Mouse (Mus musculus): ENCODE measurements around the gene Tmem175. TPM values are rescaled to one million over a fixed set of nuclear protein-coding genes. Genes with fewer than 3 reads are reported as not detected.

Tmem175 gene
- polyA plus RNA-seq, 1 experiment = 33.2 TPM

DNA sequence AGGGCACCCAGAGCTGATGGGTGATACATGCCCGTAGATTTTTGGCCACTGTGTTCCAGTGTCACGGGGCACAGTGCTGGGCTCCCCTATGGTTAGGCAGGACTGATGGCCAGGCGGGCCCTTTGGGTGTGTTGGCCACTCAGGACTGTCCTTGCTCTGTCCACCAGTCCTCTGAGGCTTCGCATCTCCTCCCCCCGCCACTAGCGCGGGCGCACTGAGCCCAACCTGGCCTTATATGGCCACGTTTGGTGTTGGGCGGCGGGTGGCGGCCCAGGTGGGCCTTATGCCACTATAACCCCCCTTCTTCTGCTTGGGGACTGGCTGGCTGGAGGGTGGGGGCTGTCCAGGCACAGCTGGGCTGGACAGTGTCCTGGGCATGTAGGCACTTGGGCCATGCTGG lies 66.3 kb downstream of the Tmem175 start:
- Histone ChIP-seq H3K4me1 (ENCODE audit: control insufficient read depth, insufficient read depth, insufficient read length) (no peaks in the 10 kb centered on the region; the same call in 1 of the 2 replicates), H3K36me3 (ENCODE audit: control insufficient read depth, insufficient read depth, low read length) (no peaks in the 10 kb centered on the region), H3K4me3 (ENCODE audit: extremely low read depth, insufficient read depth, insufficient read length) (no peak overlapping the region), H3K27me3 (ENCODE audit: control insufficient read depth, insufficient read depth, low read length) (no peaks in the 10 kb centered on the region), H3K27ac (ENCODE audit: insufficient read depth, low read length) (no peak overlapping the region)
- no peak for DNase-seq (ENCODE audit: low read depth in 1 of 2, low spot score in 2 of 2)
- TF ChIP-seq CTCF (IDR thresholded peaks at IDR 0.05; ENCODE audit: extremely low read depth, insufficient read depth, insufficient read length, insufficient replicate concordance) (no peak), POLR2A (IDR thresholded peaks at IDR 0.05; ENCODE audit: low read depth, low read length) (no peak)
- 96% methylated on average over 12 of the region's 12 CpGs for WGBS

GRCm38 (mm10) chr5:108696542-108696941 lies 67.0 kb downstream of the Tmem175 start:
- 89% methylated on average over 3 of the region's 3 CpGs for WGBS
- no peak overlapping the region for H3K4me3 ChIP-seq (ENCODE audit: extremely low read depth, insufficient read depth, insufficient read length)
- DNase-seq (ENCODE audit: low read depth in 1 of 2, low spot score in 2 of 2) = no peak
- no peaks in the 10 kb centered on the region for H3K27me3 ChIP-seq (ENCODE audit: control insufficient read depth, insufficient read depth, low read length)
- no peaks in the 10 kb centered on the region; the same call in 1 of the 2 replicates for H3K4me1 ChIP-seq (ENCODE audit: control insufficient read depth, insufficient read depth, insufficient read length)
- TF ChIP-seq POLR2A (IDR thresholded peaks at IDR 0.05; ENCODE audit: low read depth, low read length) (no peak), CTCF (IDR thresholded peaks at IDR 0.05; ENCODE audit: extremely low read depth, insufficient read depth, insufficient read length, insufficient replicate concordance) (no peak)
- H3K27ac ChIP-seq (ENCODE audit: insufficient read depth, low read length) = no peak overlapping the region
- no peaks in the 10 kb centered on the region for H3K36me3 ChIP-seq (ENCODE audit: control insufficient read depth, insufficient read depth, low read length)

DNA sequence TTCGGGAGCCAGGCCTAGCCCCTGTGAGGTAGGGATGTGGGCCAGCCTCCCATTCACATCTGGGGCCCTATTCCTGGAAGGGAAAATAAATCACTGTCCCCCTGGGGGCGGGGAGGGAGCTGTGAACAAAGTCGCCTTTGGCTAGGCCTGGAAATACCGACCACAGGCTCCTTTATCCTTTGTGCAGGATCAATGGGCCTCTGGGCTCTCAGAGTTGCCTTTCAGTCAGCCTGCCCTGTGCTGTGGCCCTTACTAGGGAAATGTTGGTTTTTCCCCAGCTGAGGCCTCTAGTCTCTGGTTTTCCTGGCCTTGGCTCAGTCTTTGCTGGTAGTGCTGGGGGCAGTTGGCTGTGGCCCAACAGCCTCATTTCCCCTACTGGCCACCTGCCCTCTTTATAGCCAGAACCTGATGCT lies 67.8 kb downstream of the Tmem175 start:
- no peaks in the 10 kb centered on the region for H3K27me3 ChIP-seq (ENCODE audit: control insufficient read depth, insufficient read depth, low read length)
- TF ChIP-seq CTCF (IDR thresholded peaks at IDR 0.05; ENCODE audit: extremely low read depth, insufficient read depth, insufficient read length, insufficient replicate concordance) (no peak), POLR2A (IDR thresholded peaks at IDR 0.05; ENCODE audit: low read depth, low read length) (no peak)
- WGBS = 93% methylated on average over 4 of the region's 4 CpGs
- no peaks in the 10 kb centered on the region for H3K36me3 ChIP-seq (ENCODE audit: control insufficient read depth, insufficient read depth, low read length)
- DNase-seq (ENCODE audit: low read depth in 1 of 2, low spot score in 2 of 2) = no peak
- H3K27ac ChIP-seq (ENCODE audit: insufficient read depth, low read length) = no peak overlapping the region
- H3K4me1 ChIP-seq (ENCODE audit: control insufficient read depth, insufficient read depth, insufficient read length) = no peaks in the 10 kb centered on the region; the same call in 1 of the 2 replicates
- no peak overlapping the region for H3K4me3 ChIP-seq (ENCODE audit: extremely low read depth, insufficient read depth, insufficient read length)

Other genes with a start within 250 kb of the Tmem175 start
- not detected in 2 replicates for gene Pde6b, start 241.4 kb upstream of the Tmem175 start, polyA plus RNA-seq (2012; rRNA removed)
- gene Atp5k, start 195.3 kb upstream of the Tmem175 start, polyA plus RNA-seq (2012; rRNA removed) = 18.3 and 18.7 TPM in 2 replicates
- gene Mfsd7a, start 180.9 kb upstream of the Tmem175 start, polyA plus RNA-seq (2012; rRNA removed) = 3.7 and 3.8 TPM in 2 replicates
- gene Pcgf3, start 168.5 kb upstream of the Tmem175 start, polyA plus RNA-seq (2012; rRNA removed) = 3.1 and 3.9 TPM in 2 replicates
- 0.05 TPM in 1 of 2 replicates, not detected in the other for gene Cplx1, start 79.7 kb upstream of the Tmem175 start, polyA plus RNA-seq (2012; rRNA removed)
- 69.2 and 80.0 TPM in 2 replicates for gene Gak, start within 50 bp of the Tmem175 start, polyA plus RNA-seq (2012; rRNA removed)
- 35.8 and 37.1 TPM in 2 replicates for gene Idua, start 30.6 kb downstream of the Tmem175 start, polyA plus RNA-seq (2012; rRNA removed)
- 18.6 and 21.0 TPM in 2 replicates for gene Dgkq, start 39.9 kb downstream of the Tmem175 start, polyA plus RNA-seq (2012; rRNA removed)
- gene Slc26a1, start 45.8 kb downstream of the Tmem175 start, polyA plus RNA-seq (2012; rRNA removed) = 1.0 and 3.1 TPM in 2 replicates
- 10.1 and 12.6 TPM in 2 replicates for gene Fgfrl1, start 62.6 kb downstream of the Tmem175 start, polyA plus RNA-seq (2012; rRNA removed)
- 1.4 and 2.5 TPM in 2 replicates for gene Rnf212, start 145.2 kb downstream of the Tmem175 start, polyA plus RNA-seq (2012; rRNA removed)
- gene Tmed11, start 165.6 kb downstream of the Tmem175 start, polyA plus RNA-seq (2012; rRNA removed) = 0.54 and 0.75 TPM in 2 replicates
- gene Vmn2r8, start 179.1 kb downstream of the Tmem175 start, polyA plus RNA-seq (2012; rRNA removed) = not detected in 2 replicates
- gene Vmn2r9, start 222.8 kb downstream of the Tmem175 start, polyA plus RNA-seq (2012; rRNA removed) = not detected in 2 replicates

Measured in spleen, adult 2 months (tissue).